Mouse (Mus musculus) G1E (cell line): ENCODE results near the gene Gm7544. TPM values are rescaled to one million over a fixed set of nuclear protein-coding genes. Genes with fewer than 3 reads are reported as not detected.
"Not testable (repeated sequence)": the region's sequence is repeated elsewhere in the genome, so short reads cannot be mapped to it uniquely, and the experiment has no call there.

ENCODE experiments used
- ATAC-seq: 2 replicates; pipeline ENCODE4 v1.8.0; 2016; ENCODE audit warnings: mild to moderate bottlenecking; ENCODE audit not compliant: insufficient number of reproducible peaks, poor library complexity, low FRiP score, severe bottlenecking; ENCODE audit errors: extremely low read depth
- DNase-seq: peaks from one replicate; pipeline ENCODE4 v3.0.0; 2012; ENCODE audit warnings: low spot score
- H3K27me3 ChIP-seq: 2 replicates; pipeline ENCODE4 v1.6.1; 2012; ENCODE audit warnings: mild to moderate bottlenecking, low read length, inconsistent platforms; ENCODE audit not compliant: insufficient read depth
- H3K36me3 ChIP-seq: replicated peaks from 2 replicates; pipeline ENCODE3; 2012; ENCODE audit warnings: mild to moderate bottlenecking, inconsistent platforms
- H3K4me1 ChIP-seq: 2 replicates; pipeline ENCODE4 v1.6.1; 2012; ENCODE audit warnings: low read depth, low read length, inconsistent platforms, mixed read lengths; ENCODE audit not compliant: insufficient read depth
- H3K4me3 ChIP-seq: 2 replicates; pipeline ENCODE4 v1.5.1; 2012; ENCODE audit warnings: low read depth, mild to moderate bottlenecking, inconsistent platforms, low read length, moderate library complexity, mixed read lengths
- H3K9me3 ChIP-seq: replicated peaks from 2 replicates; pipeline ENCODE4 v1.6.1; 2012; ENCODE audit warnings: inconsistent platforms
- CTCF ChIP-seq: IDR thresholded peaks from 2 replicates; pipeline ENCODE4 v1.5.1; 2012; ENCODE audit warnings: low read depth, low read length, inconsistent platforms, mixed read lengths
- GATA1 ChIP-seq: IDR thresholded peaks from 2 replicates; pipeline ENCODE4 v1.6.1; 2012; ENCODE audit warnings: borderline replicate concordance, low read length, inconsistent platforms, mixed read lengths
- GATA2 ChIP-seq: IDR thresholded peaks from 2 replicates; pipeline ENCODE4 v1.6.1; 2012; ENCODE audit warnings: low read depth, low read length, inconsistent platforms, borderline replicate concordance
- POLR2AphosphoS5 ChIP-seq: IDR thresholded peaks from 2 replicates; pipeline ENCODE4 v1.6.1; 2012; ENCODE audit warnings: low read depth, low read length, inconsistent platforms; ENCODE audit not compliant: insufficient replicate concordance
- TAL1 ChIP-seq: conservative IDR thresholded peaks from 2 replicates; pipeline ENCODE4 v1.6.1; 2012; ENCODE audit warnings: low read depth, low read length, inconsistent platforms, mixed read lengths
- polyA plus RNA-seq: library from polyadenylated mRNA; stranded (reverse); fragments of >175 nt; gene quantifications from 2 replicates; pipeline ENCODE4 v1.2.3, GENCODE M21; 2012
- total RNA-seq, 2 experiments: library from RNA; stranded (forward) in 1 of 2; stranded (reverse) in 1 of 2; fragments of 200-1000 nt in 1 of 2; fragments of >200 nt in 1 of 2; fragmentation: Nextera tagmentation in 1 of 2; gene quantifications; 2 replicates each; pipeline ENCODE4 v1.2.3; 2014 to 2017

The Gm7544 gene
- total RNA-seq (2014; fragmentation: Nextera tagmentation) (not detected in 2 replicates), total RNA-seq (2017) (0.29 TPM in 1 of 2 replicates, not detected in the other), polyA plus RNA-seq (not detected in 2 replicates)

DNA sequence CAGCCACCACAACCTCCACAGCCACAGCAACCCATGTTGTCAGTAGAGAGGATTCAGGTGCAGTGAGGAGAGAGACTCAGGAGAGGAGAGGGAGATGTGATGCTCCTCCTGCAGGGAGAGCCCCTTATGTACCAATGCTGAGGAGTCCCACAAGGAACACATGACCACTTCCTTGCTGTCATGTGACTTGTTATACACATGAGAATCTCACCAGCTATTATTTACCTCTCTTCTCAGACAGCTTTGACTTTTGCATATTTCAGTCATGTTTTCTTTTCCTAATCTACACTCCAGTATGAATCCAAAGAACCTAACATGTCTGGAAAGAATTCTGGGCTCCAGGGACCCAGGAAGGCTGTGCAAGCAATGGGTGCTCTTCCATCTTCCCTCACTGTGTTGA is at the start of gene Gm7544:
Gm7544 (minus strand) TSS at position 101 of the 400 bp plus-strand sequence.
- not testable (repeated sequence) for H3K9me3 ChIP-seq, DNase-seq, H3K27me3 ChIP-seq, ATAC-seq, H3K36me3 ChIP-seq, H3K4me3 ChIP-seq
- peaks cover 20% of the 10 kb centered on the region for H3K4me1 ChIP-seq

DNA sequence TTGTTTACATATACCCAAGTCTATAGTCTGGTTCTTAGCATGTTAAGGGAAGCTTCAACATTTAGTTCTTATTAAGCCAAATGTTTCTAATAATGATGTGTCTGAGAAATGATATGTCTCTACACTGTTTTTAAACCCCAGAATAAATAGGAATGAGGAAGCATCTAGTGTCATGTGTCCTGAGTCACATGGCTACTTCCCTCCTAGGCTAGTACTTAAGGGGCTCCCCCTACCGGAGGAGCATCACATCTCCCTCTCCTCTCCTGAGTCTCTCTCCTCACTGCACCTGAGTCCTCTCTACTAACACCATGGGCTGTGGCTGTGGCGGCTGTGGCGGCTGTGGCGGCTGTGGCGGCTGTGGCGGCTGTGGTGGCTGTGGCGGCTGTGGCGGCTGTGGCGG is 44.5 kb upstream of the Gm7544 start, which contains the start of gene Gm47959:
Gm47959 (plus strand) TSS at position 243 of the 400 bp plus-strand sequence.
- not testable (repeated sequence) for DNase-seq, ATAC-seq, H3K4me3 ChIP-seq, H3K36me3 ChIP-seq, H3K4me1 ChIP-seq, H3K9me3 ChIP-seq, H3K27me3 ChIP-seq

DNA sequence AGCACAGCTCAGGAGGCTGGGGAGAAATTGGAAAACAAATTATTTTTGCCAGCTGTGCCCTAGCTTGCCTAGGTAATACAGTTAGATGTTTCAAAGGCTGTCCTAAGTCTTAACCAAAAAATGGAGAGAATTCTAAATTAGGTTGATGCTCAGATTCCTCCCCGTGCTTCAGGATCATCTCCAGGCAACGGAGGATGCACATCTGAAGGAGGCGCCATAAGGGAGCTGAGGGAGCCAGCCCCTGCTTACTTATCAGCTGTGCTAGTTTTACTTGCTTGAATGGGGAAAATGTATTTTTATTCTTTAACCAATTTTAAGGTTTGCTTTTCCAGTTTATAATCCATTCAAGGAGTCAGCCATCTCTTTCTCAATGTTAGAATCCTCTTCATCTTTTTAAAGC is 38.1 kb upstream of the Gm7544 start:
- no peaks in the 10 kb centered on the region for H3K36me3 ChIP-seq
- TF ChIP-seq GATA2 (no peak), CTCF (no peak), GATA1 (no peak), POLR2AphosphoS5 (no peak)
- H3K9me3 ChIP-seq, result no peaks in the 10 kb centered on the region
- ATAC-seq, result no peak
- peaks cover 15% of the 10 kb centered on the region for H3K27me3 ChIP-seq
- DNase-seq, result no peak
- no peak overlapping the region for H3K4me3 ChIP-seq
- H3K4me1 ChIP-seq, result no peaks in the 10 kb centered on the region

DNA sequence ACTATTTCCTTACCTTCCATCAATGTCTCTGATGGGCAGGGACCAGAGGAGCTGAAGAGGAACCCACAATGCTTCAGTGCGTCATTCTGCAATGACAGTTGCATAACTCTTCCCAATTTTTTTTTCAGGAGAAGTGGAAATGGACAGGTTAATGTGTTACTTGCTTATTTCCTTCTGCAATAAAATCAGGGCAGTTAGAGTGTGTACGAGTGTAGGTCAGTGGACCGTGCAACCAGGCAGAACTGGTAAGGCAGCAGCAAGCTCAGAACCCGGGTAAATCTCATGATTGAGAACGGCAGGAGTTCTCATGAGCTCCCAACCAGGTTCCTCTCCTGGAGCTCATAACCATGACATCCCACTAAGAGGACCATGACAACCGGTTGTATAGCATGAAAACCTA is 36.3 kb upstream of the Gm7544 start:
- DNase-seq (no peak), ATAC-seq (no peak)
- H3K4me1 ChIP-seq, result peaks cover 1% of the 10 kb centered on the region; the same call in 1 of the 2 replicates
- no peaks in the 10 kb centered on the region for H3K9me3 ChIP-seq
- no peak overlapping the region for H3K4me3 ChIP-seq
- no peak for TF ChIP-seq POLR2AphosphoS5
- no peak for TF ChIP-seq TAL1
- TF ChIP-seq CTCF, result no peak
- H3K36me3 ChIP-seq, result no peaks in the 10 kb centered on the region
- peaks cover 15% of the 10 kb centered on the region for H3K27me3 ChIP-seq

DNA sequence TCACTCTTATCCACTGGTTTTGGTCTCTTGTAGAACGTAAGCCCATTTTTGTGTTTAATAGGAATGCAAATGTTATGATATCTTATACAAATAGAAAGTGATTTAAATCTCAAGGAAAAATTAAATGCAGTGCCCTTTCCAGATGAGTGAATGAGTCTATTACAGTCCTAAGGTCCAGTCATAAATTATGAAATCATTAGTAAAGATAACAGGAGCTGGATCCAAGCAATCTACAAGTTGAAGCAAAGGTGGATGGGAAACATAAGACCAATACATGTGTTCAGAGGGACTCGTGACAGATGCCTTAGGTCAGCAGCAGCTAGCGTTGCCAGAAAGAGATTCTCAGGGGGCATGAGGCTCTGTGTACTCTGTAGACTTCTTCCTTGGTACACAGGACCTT is 35.8 kb upstream of the Gm7544 start:
- Histone ChIP-seq H3K4me3 (no peak overlapping the region), H3K36me3 (no peaks in the 10 kb centered on the region), H3K9me3 (no peaks in the 10 kb centered on the region), H3K4me1 (peaks cover 1% of the 10 kb centered on the region; the same call in 1 of the 2 replicates), H3K27me3 (peaks cover 15% of the 10 kb centered on the region)
- DNase-seq (no peak), ATAC-seq (no peak)
- no peak for TF ChIP-seq POLR2AphosphoS5
- TF ChIP-seq GATA2, result no peak

DNA sequence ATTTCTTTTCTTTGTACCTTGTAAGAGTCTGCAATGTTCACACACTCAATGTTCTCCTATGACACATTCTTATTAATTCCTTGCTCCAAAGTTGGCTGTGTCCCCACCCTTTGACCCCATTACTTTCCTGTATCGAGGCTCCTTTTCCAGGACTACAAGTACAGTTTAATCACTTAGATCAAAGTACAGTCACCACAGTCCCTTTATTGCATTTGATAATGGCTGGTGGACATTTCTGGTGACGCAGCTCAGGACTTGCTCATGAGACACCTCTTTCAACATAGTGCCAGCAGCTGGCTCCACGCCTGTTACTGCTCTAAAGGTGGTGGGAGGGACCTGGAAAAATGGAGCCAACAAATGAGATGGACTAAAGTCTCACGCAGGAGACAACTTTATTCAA is 35.2 kb upstream of the Gm7544 start:
- TF ChIP-seq CTCF, result no peak
- TF ChIP-seq GATA1, result no peak
- TF ChIP-seq TAL1, result no peak
- no peak for TF ChIP-seq POLR2AphosphoS5
- TF ChIP-seq GATA2, result no peak
- no peaks in the 10 kb centered on the region for H3K9me3 ChIP-seq
- DNase-seq (no peak), ATAC-seq (no peak)
- H3K4me3 ChIP-seq, result no peak overlapping the region
- H3K36me3 ChIP-seq, result no peaks in the 10 kb centered on the region
- H3K27me3 ChIP-seq, result peaks cover 15% of the 10 kb centered on the region
- peaks cover 1% of the 10 kb centered on the region; the same call in 1 of the 2 replicates for H3K4me1 ChIP-seq

DNA sequence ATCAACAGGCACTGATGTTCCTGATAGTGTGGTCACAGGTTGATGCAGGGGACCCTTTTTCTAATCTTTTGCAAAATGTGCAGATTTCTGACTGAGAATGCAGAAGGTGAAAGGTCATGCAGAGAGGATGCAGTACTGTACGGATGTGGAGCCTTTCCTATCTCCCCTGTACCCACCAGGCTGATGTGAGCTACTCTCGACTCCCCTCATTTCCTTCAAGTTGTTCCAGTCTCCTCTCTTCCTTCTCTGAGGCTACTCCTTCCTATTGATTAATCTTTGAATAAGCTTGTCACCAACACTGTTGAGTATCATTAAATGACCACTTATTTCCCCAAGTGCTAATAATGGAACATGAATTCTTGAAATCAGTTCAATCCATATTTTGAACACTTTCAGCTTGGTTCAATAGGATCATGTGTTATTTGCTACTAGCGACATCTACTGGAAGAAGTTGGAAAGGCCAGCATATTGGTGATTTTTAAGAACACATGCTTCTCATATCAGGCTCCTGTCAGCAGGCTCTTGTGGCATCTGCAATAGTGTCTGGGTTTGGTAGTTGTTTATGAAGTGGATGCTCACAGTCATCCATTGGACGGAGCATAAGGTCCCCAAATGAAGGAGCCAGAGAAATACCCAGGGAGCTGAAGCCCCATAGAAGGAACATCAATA is 31.9 kb upstream of the Gm7544 start:
- DNase-seq (peak; percentile 27), ATAC-seq (peak; percentile 59; the same call in 1 of the 2 replicates)
- no peaks in the 10 kb centered on the region for H3K36me3 ChIP-seq
- H3K4me3 ChIP-seq, result no peak overlapping the region
- peaks cover 13% of the 10 kb centered on the region for H3K27me3 ChIP-seq
- peaks cover 7% of the 10 kb centered on the region for H3K9me3 ChIP-seq
- peaks cover 1% of the 10 kb centered on the region; the same call in 1 of the 2 replicates for H3K4me1 ChIP-seq
- TF ChIP-seq CTCF (peak; percentile 56), TAL1 (no peak)
